ENCODE assay signal across 7 mouse cellular contexts in genomic region chr15:91048951-91049495, GRCm38 (mm10). TPM values are rescaled to one million over a fixed set of nuclear protein-coding genes. Genes with fewer than 3 reads are reported as not detected.
DNase-seq lines count a peak whose midpoint lies in the region; ATAC-seq lines count a peak whose summit lies in the region.

No protein-coding gene starts in this region.

- peak; percentile 48 to 53 for DNase-seq in right cerebral cortex, postnatal 10 days (ENCODE audit: low spot score in 2 of 2)
- DNase-seq in right cerebral cortex, postnatal 4 days: no peak
- peak; percentile 24 for DNase-seq in embryo, embryonic 10.5 days (ENCODE audit: low spot score)
- DNase-seq in neural tube, embryonic 11.5 days (ENCODE audit: low spot score): peak; percentile 54

- peak overlapping the region; percentile 87 for H3K4me3 ChIP-seq in limb, embryonic 12.5 days (replicated peaks)
- peak overlapping the region; percentile 68 for H3K4me3 ChIP-seq in neural tube, embryonic 11.5 days (ENCODE audit: low read depth, low read length)

- 2% methylated on average over 47 of the region's 47 CpGs for WGBS in limb, embryonic 12.5 days
- 2% methylated on average over 44 of the region's 47 CpGs for WGBS in neural tube, embryonic 11.5 days

- H3K4me2 ChIP-seq in limb, embryonic 12.5 days: peak overlapping the region; percentile 99
- peak overlapping the region; percentile 94 for H3K4me2 ChIP-seq in neural tube, embryonic 11.5 days (ENCODE audit: low read depth)

- peak overlapping the region; percentile 79 for H3K9ac ChIP-seq in limb, embryonic 12.5 days (replicated peaks)
- H3K9ac ChIP-seq in neural tube, embryonic 11.5 days (ENCODE audit: low read length): peak overlapping the region; percentile 81

- no peaks in the 10 kb centered on the region for H3K27me3 ChIP-seq in limb, embryonic 12.5 days
- H3K27me3 ChIP-seq in neural tube, embryonic 11.5 days (ENCODE audit: control insufficient read depth, insufficient read depth, low read length): no peaks in the 10 kb centered on the region

- peak overlapping the region; percentile 23; the same call in 1 of the 2 replicates for H3K27ac ChIP-seq in limb, embryonic 12.5 days
- H3K27ac ChIP-seq in neural tube, embryonic 11.5 days (ENCODE audit: low read depth, low read length): peak overlapping the region; percentile 96

- peak; percentile 14 to 39; a peak in 1 of 4 replicates for ATAC-seq in hematopoietic stem cell, adult 5-6 weeks (replicated peaks in 1 of 2; ENCODE audit: insufficient read depth in 1 of 2, low FRiP score in 2 of 2, low TSS enrichment in 1 of 2, low read depth in 1 of 2, poor library complexity in 2 of 2, severe bottlenecking in 2 of 2)
- no peak for ATAC-seq in limb, embryonic 12.5 days (ENCODE audit: insufficient number of reproducible peaks, insufficient read depth, low FRiP score, low TSS enrichment, low read depth)
- ATAC-seq in neural tube, embryonic 11.5 days (ENCODE audit: insufficient read depth, low FRiP score, low TSS enrichment): peak; percentile 39; the same call in 1 of the 2 replicates
- ATAC-seq in megakaryocyte progenitor cell, adult 5-6 weeks (replicated peaks; ENCODE audit: poor library complexity): no peak

- no peaks in the 10 kb centered on the region for H3K9me3 ChIP-seq in limb, embryonic 12.5 days
- H3K9me3 ChIP-seq in neural tube, embryonic 11.5 days (ENCODE audit: control insufficient read depth, low read length): no peaks in the 10 kb centered on the region

- H3K36me3 ChIP-seq in limb, embryonic 12.5 days: no peaks in the 10 kb centered on the region
- no peaks in the 10 kb centered on the region for H3K36me3 ChIP-seq in neural tube, embryonic 11.5 days (ENCODE audit: control insufficient read depth, insufficient read depth, low read length)

- no peaks in the 10 kb centered on the region for H3K4me1 ChIP-seq in limb, embryonic 12.5 days (replicated peaks)
- peaks cover 7% of the 10 kb centered on the region; the same call in 1 of the 2 replicates for H3K4me1 ChIP-seq in neural tube, embryonic 11.5 days (ENCODE audit: control insufficient read depth, insufficient read depth, low read length)

RNA-seq across cellular contexts. Expression of gene Kif21a, which starts 0.7 kb away (rescaled TPM):
- total RNA-seq in hematopoietic stem cell, adult 5-6 weeks (2017): 1.9 and 4.4 TPM in 2 replicates
- 6.1 and 6.3 TPM in 2 replicates for polyA plus RNA-seq in limb, embryonic 12.5 days (2016; fragmentation: Nextera tagmentation; extraction: Ambion mirVana)
- polyA plus RNA-seq in neural tube, embryonic 11.5 days (2014; fragmentation: Nextera tagmentation; extraction: Ambion mirVana): 31.4 and 34.6 TPM in 2 replicates
- 0.10 and 0.17 TPM in 2 replicates for total RNA-seq in megakaryocyte progenitor cell, adult 5-6 weeks (2015)
- 1.1 and 1.8 TPM in 2 replicates for total RNA-seq in megakaryocyte progenitor cell, adult 5-6 weeks (2017)

Comparison
In these comparisons a context has a peak if more than half of its experiments do, and no peak if none do; other contexts are left out.
1. ATAC-seq: peak in hematopoietic stem cell, adult 5-6 weeks (2 of 2) and neural tube, embryonic 11.5 days (single experiment); none in limb, embryonic 12.5 days (single experiment) and megakaryocyte progenitor cell, adult 5-6 weeks (single experiment).